Mouse (Mus musculus): Measurements from ENCODE around the gene Dqx1. TPM values are rescaled to one million over a fixed set of nuclear protein-coding genes. Genes with fewer than 3 reads are reported as not detected.

Gene Dqx1
- polyA plus RNA-seq, 1 experiment from 2014 or later: 1.5 TPM

DNA sequence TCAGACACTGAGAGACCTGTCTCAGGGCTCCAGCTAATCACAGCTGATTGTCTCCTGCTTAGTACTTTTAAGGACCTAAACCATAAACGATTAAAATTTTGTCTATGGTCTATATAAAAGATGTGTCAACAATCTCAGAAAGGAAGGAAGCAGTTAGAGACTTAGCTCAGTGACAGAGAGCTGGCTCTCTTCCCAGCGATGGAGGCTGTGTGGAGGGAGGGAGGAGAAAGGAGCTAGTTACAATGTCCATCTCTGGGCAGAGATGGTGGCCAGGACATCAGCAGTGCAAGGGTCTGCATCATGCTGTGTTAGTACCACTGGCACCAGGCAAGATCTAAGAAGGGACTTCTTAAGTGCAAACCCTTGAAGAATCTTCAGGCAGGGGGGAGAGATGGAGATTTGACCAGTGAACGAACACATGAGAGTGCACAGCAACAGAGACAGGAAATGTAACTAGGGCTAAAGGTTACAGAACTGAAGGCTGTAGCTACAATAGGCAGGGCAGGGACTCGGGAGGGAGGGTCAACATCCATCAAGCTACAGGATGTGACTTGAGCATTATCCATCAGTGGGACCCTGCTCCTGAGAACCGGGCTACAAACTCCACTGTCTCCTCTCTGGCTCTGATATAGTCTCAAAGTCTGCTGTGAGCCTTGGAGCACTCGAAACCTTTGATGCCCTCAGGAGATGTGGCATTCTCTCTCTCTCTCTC, 34.9 kb downstream of the Dqx1 start:
- Histone ChIP-seq H3K9ac (no peak overlapping the region), H3K36me3 (no peaks in the 10 kb centered on the region), H3K9me3 (no peaks in the 10 kb centered on the region), H3K4me3 (no peak overlapping the region), H3K27me3 (peaks cover 41% of the 10 kb centered on the region), H3K27ac (no peak overlapping the region), H3K4me1 (peaks cover 5% of the 10 kb centered on the region; the same call in 1 of the 2 replicates), H3K4me2 (replicated peaks) (no peak overlapping the region)
- no peak for ATAC-seq (ENCODE audit: insufficient number of reproducible peaks, insufficient read depth, low FRiP score, low TSS enrichment)
- WGBS: 37% methylated on average over 6 of the region's 6 CpGs

DNA sequence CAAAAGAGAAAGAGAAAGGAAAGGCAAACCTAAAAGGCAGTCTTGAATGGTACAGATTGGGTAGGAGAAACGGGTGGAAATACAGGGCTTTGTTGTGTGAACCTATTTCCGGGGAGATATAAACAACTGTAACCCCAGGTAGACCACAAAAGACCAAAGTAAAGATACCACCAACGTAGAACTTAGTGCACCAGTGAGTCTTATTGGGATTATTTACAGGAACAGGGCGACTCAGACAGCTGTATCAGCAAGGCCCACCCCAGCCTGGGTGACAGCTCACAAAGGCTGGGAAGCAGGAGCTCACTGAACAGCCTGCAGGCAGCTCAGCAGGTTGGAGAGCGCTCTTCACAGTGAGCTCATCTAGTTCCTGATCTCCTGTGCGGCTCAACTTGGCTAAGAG, 38.3 kb downstream of the Dqx1 start:
- H3K9me3 ChIP-seq: no peaks in the 10 kb centered on the region
- H3K27ac ChIP-seq: no peak overlapping the region
- H3K4me1 ChIP-seq: no peaks in the 10 kb centered on the region
- WGBS: 51% methylated on average over 6 of the region's 6 CpGs
- H3K4me2 ChIP-seq (replicated peaks): no peak overlapping the region
- H3K27me3 ChIP-seq: peaks cover 11% of the 10 kb centered on the region
- ATAC-seq (ENCODE audit: insufficient number of reproducible peaks, insufficient read depth, low FRiP score, low TSS enrichment): no peak
- no peak overlapping the region for H3K4me3 ChIP-seq
- H3K36me3 ChIP-seq: no peaks in the 10 kb centered on the region
- no peak overlapping the region for H3K9ac ChIP-seq

DNA sequence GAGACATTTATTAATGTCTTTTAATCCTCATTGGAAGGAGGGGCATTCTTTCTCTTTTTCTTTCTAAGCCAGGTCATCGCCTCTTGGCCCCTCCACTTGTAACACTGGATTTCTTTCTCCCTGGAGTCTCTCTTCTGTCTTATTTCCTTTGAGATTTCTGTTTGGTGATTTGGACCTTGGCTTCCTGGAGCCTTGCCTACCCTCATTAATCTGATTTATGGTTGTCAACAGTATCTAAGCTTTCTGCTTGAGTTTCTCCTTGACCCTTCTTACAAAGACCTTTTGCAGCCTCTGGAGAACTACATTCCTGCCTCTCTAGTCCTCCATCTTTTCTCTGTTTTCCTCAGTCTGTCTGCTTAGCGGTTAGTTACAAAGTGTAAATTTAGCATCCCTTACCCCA, 40.8 kb downstream of the Dqx1 start:
- H3K4me1 ChIP-seq: peaks cover 11% of the 10 kb centered on the region
- H3K36me3 ChIP-seq: no peaks in the 10 kb centered on the region
- ATAC-seq (ENCODE audit: insufficient number of reproducible peaks, insufficient read depth, low FRiP score, low TSS enrichment): no peak
- WGBS: 82% methylated on average over 2 of the region's 2 CpGs
- no peak overlapping the region for H3K4me3 ChIP-seq
- no peaks in the 10 kb centered on the region for H3K9me3 ChIP-seq
- H3K27ac ChIP-seq: no peak overlapping the region
- no peak overlapping the region for H3K4me2 ChIP-seq (replicated peaks)
- peaks cover 13% of the 10 kb centered on the region; the same call in 1 of the 2 replicates for H3K27me3 ChIP-seq
- no peak overlapping the region for H3K9ac ChIP-seq

DNA sequence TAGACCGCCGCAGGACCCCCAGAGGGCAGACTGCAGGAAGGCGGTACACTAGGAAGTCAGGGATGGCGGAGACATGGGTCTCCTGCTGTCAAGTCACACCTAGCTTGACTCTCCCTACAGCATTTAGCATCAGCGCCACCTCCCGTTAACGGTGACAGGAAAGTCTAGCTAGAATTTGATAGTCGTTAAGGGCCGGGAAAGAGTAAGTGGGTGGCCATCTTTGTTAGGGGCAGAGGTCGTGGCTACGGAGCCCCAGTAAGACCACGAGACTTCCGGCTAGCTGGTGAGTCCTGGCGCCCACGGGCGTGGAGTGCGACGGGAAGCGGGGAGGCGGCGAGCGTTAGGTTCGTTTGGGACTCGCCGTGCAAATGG, 43.7 kb downstream of the Dqx1 start, which contains the start of the genes Ccdc142 and Gm42688:
Gene Ccdc142, plus strand, starts transcription at position 286 of the 372 bp plus-strand sequence.
Gene Gm42688, plus strand, starts transcription at position 302 of the 372 bp plus-strand sequence.
- H3K9ac ChIP-seq: peak within 1 kb of the TSS; percentile 82
- peaks cover 7% of the 10 kb centered on the region; the same call in 1 of the 2 replicates for H3K36me3 ChIP-seq
- H3K27ac ChIP-seq: peak within 1 kb of the TSS; percentile 56
- H3K9me3 ChIP-seq: no peaks in the 10 kb centered on the region
- peak; percentile 76 for ATAC-seq (ENCODE audit: insufficient number of reproducible peaks, insufficient read depth, low FRiP score, low TSS enrichment)
- under 1% methylated on average over 25 of the region's 25 CpGs for WGBS
- peak within 1 kb of the TSS; percentile 50 for H3K4me3 ChIP-seq
- H3K27me3 ChIP-seq: peaks cover 9% of the 10 kb centered on the region; the same call in 1 of the 2 replicates
- H3K4me2 ChIP-seq (replicated peaks): peak within 1 kb of the TSS; percentile 97
- H3K4me1 ChIP-seq: peaks cover 12% of the 10 kb centered on the region

DNA sequence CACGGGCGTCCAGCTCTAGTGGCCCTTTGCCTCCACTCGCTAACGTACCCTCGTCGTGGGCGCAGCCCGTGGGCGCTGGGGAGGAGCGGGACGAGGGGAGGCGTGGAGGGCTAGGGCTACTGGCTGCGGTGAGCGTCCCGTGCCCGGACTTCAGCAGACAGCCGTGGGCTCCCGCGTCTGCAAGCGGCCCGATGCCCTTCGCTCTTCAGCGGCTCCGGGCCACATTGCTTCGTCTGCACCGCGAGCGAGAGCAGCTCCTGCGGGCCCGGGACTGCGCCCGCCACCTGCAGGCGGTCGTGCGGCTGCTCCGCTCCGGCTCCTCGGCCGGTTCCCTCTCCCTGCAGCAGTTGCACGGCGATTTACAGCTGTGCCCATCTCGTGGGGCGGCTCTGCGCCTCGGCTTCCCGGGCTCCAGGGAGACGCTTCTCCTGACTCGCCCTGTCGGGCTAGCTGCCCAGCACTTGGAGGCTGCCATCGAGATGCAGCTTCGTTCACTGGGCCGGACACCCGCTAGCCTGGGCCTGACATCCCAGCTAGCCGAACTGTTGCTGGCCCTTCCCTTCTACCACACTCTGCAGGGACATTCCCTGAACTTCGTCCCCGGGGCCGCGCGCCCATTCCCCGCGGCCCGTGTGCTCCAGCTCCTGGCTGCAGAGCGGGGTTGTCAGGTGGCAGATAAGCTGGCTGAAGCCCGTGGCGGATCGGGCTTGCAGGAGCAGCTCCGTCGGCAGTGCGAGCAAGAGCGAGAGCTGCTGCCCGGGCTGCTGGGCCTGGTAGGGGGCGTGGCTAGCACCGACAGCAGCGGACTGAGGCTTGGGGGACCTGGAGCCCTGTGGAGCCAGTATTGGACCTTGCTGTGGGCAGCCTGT, 44.3 kb downstream of the Dqx1 start:
- peak overlapping the region; percentile 56 for H3K27ac ChIP-seq
- H3K4me2 ChIP-seq (replicated peaks): peak overlapping the region; percentile 97
- peaks cover 12% of the 10 kb centered on the region for H3K4me1 ChIP-seq
- WGBS: 1% methylated on average over 72 of the region's 74 CpGs
- ATAC-seq (ENCODE audit: insufficient number of reproducible peaks, insufficient read depth, low FRiP score, low TSS enrichment): peak; percentile 82
- H3K4me3 ChIP-seq: peak overlapping the region; percentile 50
- peak overlapping the region; percentile 82 for H3K9ac ChIP-seq
- H3K9me3 ChIP-seq: no peaks in the 10 kb centered on the region
- peaks cover 7% of the 10 kb centered on the region; the same call in 1 of the 2 replicates for H3K36me3 ChIP-seq
- peaks cover 7% of the 10 kb centered on the region; the same call in 1 of the 2 replicates for H3K27me3 ChIP-seq

DNA sequence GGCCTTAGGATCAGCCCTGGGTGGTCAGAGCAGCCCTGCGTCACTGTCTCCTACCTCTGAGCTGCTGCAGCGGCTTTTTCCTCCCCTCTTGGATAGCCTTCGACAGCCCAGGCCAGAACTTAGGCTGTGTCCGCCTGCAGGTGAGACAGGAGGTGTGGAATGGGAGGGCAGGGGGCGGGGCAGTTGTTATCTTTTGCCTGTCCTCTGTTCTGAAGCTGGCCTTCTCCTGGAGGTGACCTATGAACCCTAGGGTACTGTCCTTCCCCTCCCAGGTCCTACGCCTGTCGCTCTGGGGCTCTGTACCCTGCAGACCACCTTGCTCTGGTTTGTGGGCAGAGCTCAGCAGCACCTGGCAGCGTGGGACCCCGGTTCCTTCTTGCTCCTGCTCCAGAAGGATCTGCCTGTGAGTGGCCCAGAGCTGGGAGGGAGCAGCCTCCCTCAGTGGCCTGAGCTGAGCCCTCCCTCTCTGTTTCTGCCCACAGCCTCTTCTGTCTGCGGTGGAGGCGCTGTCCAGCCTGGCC, 45.5 kb downstream of the Dqx1 start:
- H3K9ac ChIP-seq: peak overlapping the region; percentile 82; the same call in 1 of the 2 replicates
- peaks cover 7% of the 10 kb centered on the region; the same call in 1 of the 2 replicates for H3K36me3 ChIP-seq
- H3K27ac ChIP-seq: no peak overlapping the region
- H3K4me3 ChIP-seq: peak overlapping the region; percentile 50; the same call in 1 of the 2 replicates
- peak overlapping the region; percentile 97 for H3K4me2 ChIP-seq (replicated peaks)
- no peak for ATAC-seq (ENCODE audit: insufficient number of reproducible peaks, insufficient read depth, low FRiP score, low TSS enrichment)
- no peaks in the 10 kb centered on the region for H3K9me3 ChIP-seq
- WGBS: 46% methylated on average over 11 of the region's 11 CpGs
- peaks cover 7% of the 10 kb centered on the region; the same call in 1 of the 2 replicates for H3K27me3 ChIP-seq
- peaks cover 19% of the 10 kb centered on the region for H3K4me1 ChIP-seq

DNA sequence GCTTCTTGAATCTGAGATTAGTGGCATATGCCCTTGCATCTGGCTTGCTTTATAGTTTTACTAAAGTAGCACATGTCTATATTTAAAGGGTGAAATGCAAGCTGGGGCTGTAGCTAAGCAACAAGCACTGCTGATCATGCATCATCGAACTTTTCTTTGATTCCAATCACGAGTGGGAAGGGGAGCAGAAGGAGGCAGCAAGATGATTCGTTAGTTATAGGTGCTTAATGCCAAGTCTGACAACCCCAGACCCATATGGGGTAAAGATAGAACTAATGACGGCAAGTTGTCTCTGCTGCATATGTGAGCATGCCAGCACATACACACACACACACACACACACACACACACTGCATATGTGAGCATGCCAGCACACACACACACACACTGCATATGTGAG, 46.5 kb downstream of the Dqx1 start:
- 69% methylated on average over 4 of the region's 4 CpGs for WGBS

DNA sequence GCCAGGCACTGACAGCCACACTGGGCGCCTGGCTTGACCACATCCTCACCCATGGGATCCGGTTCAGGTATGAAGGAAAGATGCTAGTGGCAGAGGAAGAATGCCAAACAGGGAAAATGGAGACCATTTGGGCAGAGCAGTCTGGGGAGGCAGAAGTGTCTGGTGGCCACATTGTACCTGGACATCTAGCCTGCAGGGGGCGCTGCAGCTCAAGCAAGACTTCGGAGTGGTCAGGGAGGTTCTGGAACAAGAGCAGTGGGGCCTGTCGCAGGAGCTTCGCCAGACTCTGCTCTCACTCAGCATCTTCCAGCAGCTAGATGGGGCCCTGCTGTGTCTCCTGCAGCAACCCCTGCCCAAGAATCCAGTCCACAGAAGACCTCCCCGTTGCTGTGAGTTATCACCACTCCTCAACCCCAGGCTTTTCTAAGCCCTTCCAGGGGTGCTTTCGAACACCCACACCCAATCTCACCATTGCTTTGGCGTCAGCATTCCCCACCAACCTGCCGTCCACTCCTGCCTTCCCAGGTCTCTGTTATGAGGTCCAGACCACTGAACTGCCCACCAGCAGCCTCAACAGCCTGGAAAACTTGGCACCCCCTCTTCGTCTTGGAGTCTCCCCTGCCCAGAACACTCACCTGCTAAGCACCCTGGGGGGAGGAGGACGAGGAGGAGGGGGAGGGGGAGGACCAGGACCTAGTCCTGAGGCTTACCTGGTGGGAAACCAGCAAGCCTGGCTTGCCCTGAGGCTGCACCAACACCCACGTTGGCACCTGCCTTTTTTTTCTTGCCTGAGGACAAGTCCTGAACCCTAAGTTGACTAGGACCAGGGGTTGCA, 50.1 kb downstream of the Dqx1 start:
- peak overlapping the region; percentile 76 for H3K4me2 ChIP-seq (replicated peaks)
- no peaks in the 10 kb centered on the region for H3K9me3 ChIP-seq
- ATAC-seq (ENCODE audit: insufficient number of reproducible peaks, insufficient read depth, low FRiP score, low TSS enrichment): no peak

More for the DNA sequence above, 46.5 kb downstream of the Dqx1 start:
- Histone ChIP-seq H3K4me1 (peaks cover 24% of the 10 kb centered on the region), H3K36me3 (peaks cover 7% of the 10 kb centered on the region; the same call in 1 of the 2 replicates), H3K9me3 (no peaks in the 10 kb centered on the region), H3K27ac (no peak overlapping the region), H3K4me2 (replicated peaks) (no peak overlapping the region), H3K27me3 (peaks cover 7% of the 10 kb centered on the region; the same call in 1 of the 2 replicates), H3K4me3 (no peak overlapping the region), H3K9ac (no peak overlapping the region)
- no peak for ATAC-seq (ENCODE audit: insufficient number of reproducible peaks, insufficient read depth, low FRiP score, low TSS enrichment)

DNA sequence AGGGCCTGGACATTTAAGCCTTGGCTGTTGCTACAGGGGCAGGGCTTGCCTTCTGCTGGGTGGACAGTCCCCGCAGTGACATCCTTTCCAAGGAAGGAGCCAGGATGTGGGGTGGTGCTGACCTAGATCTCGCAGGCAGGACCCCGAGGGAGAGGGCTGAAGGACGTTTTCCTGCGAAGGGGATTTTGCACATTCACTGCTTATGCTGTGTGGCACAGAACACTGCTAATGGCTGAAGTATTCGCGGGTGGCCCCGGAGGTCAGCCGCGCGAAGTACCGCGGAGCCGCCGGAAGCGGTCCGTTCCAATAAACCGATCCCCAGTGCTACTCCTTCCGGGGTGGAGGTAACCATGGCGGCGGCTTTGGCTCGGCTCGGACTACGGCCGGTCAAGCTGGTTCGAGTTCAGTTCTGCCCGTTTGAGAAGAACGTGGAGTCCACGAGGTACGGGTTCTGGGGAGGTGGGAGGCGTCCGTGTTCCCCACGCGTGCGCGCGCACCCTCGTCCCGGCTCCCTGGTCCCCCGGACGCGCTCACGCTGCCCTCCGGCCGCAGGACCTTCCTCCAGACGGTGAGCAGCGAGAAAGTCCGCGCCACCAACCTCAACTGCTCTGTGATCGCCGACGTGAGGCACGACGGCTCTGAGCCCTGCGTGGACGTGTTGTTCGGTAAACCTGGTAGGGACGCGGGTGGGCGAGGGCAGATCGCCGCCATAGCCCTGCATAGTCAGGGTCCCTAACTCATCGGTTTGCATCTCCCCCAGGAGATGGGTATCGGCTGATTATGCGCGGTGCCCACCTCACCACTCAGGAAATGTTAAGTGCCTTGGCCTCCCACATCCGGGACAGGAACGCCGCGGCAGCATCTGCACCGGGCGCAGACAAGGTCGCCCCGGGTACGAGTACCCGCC, 51.4 kb downstream of the Dqx1 start, which contains the start of gene Mrpl53:
Gene Mrpl53, plus strand, starts transcription at position 279 of the 907 bp plus-strand sequence.
- peak within 1 kb of the TSS; percentile 63 for H3K4me3 ChIP-seq
- peak within 1 kb of the TSS; percentile 76 for H3K4me2 ChIP-seq (replicated peaks)
- peak within 1 kb of the TSS; percentile 67 for H3K27ac ChIP-seq
- peaks cover 7% of the 10 kb centered on the region; the same call in 1 of the 2 replicates for H3K36me3 ChIP-seq
- under 1% methylated on average over 76 of the region's 76 CpGs for WGBS
- H3K9me3 ChIP-seq: no peaks in the 10 kb centered on the region
- H3K9ac ChIP-seq: peak within 1 kb of the TSS; percentile 71
- H3K4me1 ChIP-seq: peaks cover 20% of the 10 kb centered on the region
- peak; percentile 86 for ATAC-seq (ENCODE audit: insufficient number of reproducible peaks, insufficient read depth, low FRiP score, low TSS enrichment)
- no peaks in the 10 kb centered on the region for H3K27me3 ChIP-seq

More for the DNA sequence above, 50.1 kb downstream of the Dqx1 start:
- peaks cover 7% of the 10 kb centered on the region; the same call in 1 of the 2 replicates for H3K27me3 ChIP-seq
- peak overlapping the region; percentile 67; the same call in 1 of the 2 replicates for H3K27ac ChIP-seq
- peaks cover 26% of the 10 kb centered on the region for H3K4me1 ChIP-seq
- WGBS: 33% methylated on average over 13 of the region's 13 CpGs
- H3K36me3 ChIP-seq: peaks cover 7% of the 10 kb centered on the region; the same call in 1 of the 2 replicates
- H3K4me3 ChIP-seq: peak overlapping the region; percentile 63; the same call in 1 of the 2 replicates
- peak overlapping the region; percentile 71; the same call in 1 of the 2 replicates for H3K9ac ChIP-seq
